In genomic region chr2:70565651-70566602, GRCm38 (mm10) we compare ENCODE assay signal across 9 mouse cellular contexts. TPM values are rescaled to one million over a fixed set of nuclear protein-coding genes. Genes with fewer than 3 reads are reported as not detected.
DNase-seq lines count a peak whose midpoint lies in the region; ATAC-seq lines count a peak whose summit lies in the region.
"Had no signal": no experiment of that assay in that cellular context is flagged by ENCODE, and none has a peak within 500 bp of the region (broad histone marks: within the 10 kb centered on the region; RNA-seq: fewer than 3 reads in every experiment).

No protein-coding gene starts in this region.

- no peak overlapping the region for H3K9ac ChIP-seq in lung, embryonic 16.5 days (ENCODE audit: low read length)
- no peak overlapping the region for H3K9ac ChIP-seq in limb, embryonic 13.5 days

- H3K4me3 ChIP-seq in heart, embryonic 10.5 days = peak overlapping the region; percentile 56
- H3K4me3 ChIP-seq in lung, embryonic 16.5 days (ENCODE audit: low read length) = peak overlapping the region; percentile 8; the same call in 1 of the 2 replicates
- peak overlapping the region; percentile 19 for H3K4me3 ChIP-seq in limb, embryonic 13.5 days

- H3K4me1 ChIP-seq in heart, embryonic 10.5 days = peaks cover 80% of the 10 kb centered on the region
- H3K4me1 ChIP-seq in lung, embryonic 16.5 days (replicated peaks; ENCODE audit: control insufficient read depth, insufficient read depth, low read length) = peaks cover 45% of the 10 kb centered on the region
- peaks cover 61% of the 10 kb centered on the region for H3K4me1 ChIP-seq in limb, embryonic 13.5 days

- ATAC-seq in lung, embryonic 16.5 days (ENCODE audit: low read depth) = 0 out of 2 replicates have a peak, but pooled peaks have one; percentile 15
- ATAC-seq in limb, embryonic 13.5 days (ENCODE audit: low FRiP score, low read depth) = no peak
- ATAC-seq in inflammation-experienced regulatory T-cells, adult 6 months = no peak

- no peaks in the 10 kb centered on the region for H3K36me3 ChIP-seq in heart, embryonic 10.5 days
- H3K36me3 ChIP-seq in lung, embryonic 16.5 days (ENCODE audit: control insufficient read depth, insufficient read depth, low read length) = no peaks in the 10 kb centered on the region
- no peaks in the 10 kb centered on the region for H3K36me3 ChIP-seq in limb, embryonic 13.5 days

- no peak for DNase-seq in heart, embryonic 10.5 days (ENCODE audit: low spot score)
- DNase-seq in heart, adult 11 months = no peak
- no peak for DNase-seq in lung, postnatal 36 days
- DNase-seq in retina, postnatal 1 day = peak; percentile 59
- DNase-seq in c-Kit-positive CD71-positive TER-119-positive erythroid progenitor cells, embryonic 14.5 days (ENCODE audit: low spot score) = no peak
- DNase-seq: spleen, adult 18-20 months had no signal

- 2% methylated on average over 30 of the region's 30 CpGs for WGBS in heart, embryonic 10.5 days
- 5% methylated on average over 30 of the region's 30 CpGs for WGBS in lung, embryonic 16.5 days
- 3% methylated on average over 30 of the region's 30 CpGs for WGBS in limb, embryonic 13.5 days

- H3K27me3 ChIP-seq in heart, embryonic 10.5 days (ENCODE audit: insufficient read depth, poor library complexity, severe bottlenecking) = peaks cover 100% of the 10 kb centered on the region
- H3K27me3 ChIP-seq in lung, embryonic 16.5 days (ENCODE audit: control insufficient read depth, insufficient read depth, low read depth, low read length) = peaks cover 86% of the 10 kb centered on the region
- H3K27me3 ChIP-seq in limb, embryonic 13.5 days = peaks cover 100% of the 10 kb centered on the region

- H3K4me2 ChIP-seq in lung, embryonic 16.5 days (ENCODE audit: low read depth, low read length) = peak overlapping the region; percentile 37
- H3K4me2 ChIP-seq in limb, embryonic 13.5 days (replicated peaks) = peak overlapping the region; percentile 64

- no peak overlapping the region for H3K27ac ChIP-seq in heart, embryonic 10.5 days
- no peak overlapping the region for H3K27ac ChIP-seq in lung, embryonic 16.5 days (ENCODE audit: low read length)
- H3K27ac ChIP-seq in limb, embryonic 13.5 days = no peak overlapping the region

- H3K9me3 ChIP-seq in heart, embryonic 10.5 days = no peaks in the 10 kb centered on the region
- H3K9me3 ChIP-seq in lung, embryonic 16.5 days (ENCODE audit: control insufficient read depth, low read length) = no peaks in the 10 kb centered on the region
- no peaks in the 10 kb centered on the region for H3K9me3 ChIP-seq in limb, embryonic 13.5 days

RNA-seq across cellular contexts. Expression of gene Gad1, which starts 13.1 kb away (rescaled TPM):
- polyA plus RNA-seq in heart, embryonic 10.5 days (2016; fragmentation: Nextera tagmentation; extraction: Ambion mirVana) = 0.15 TPM in 1 of 2 replicates, not detected in the other
- polyA plus RNA-seq in lung, embryonic 16.5 days (2015; fragmentation: Nextera tagmentation; extraction: Ambion mirVana) = 0.46 and 0.63 TPM in 2 replicates
- 0.45 and 0.46 TPM in 2 replicates for polyA plus RNA-seq in limb, embryonic 13.5 days (2015; fragmentation: Nextera tagmentation; extraction: Ambion mirVana)
- polyA plus RNA-seq in inflammation-experienced regulatory T-cells, adult 6 months (2017; shearing (Covaris generic)) = under 1 TPM in 2 of 3 experiments, not detected in 1; 0.25 to 0.35 TPM

RNA-seq across cellular contexts. Expression of gene Erich2, which starts 57.3 kb away (rescaled TPM):
- polyA plus RNA-seq in heart, embryonic 10.5 days (2016; fragmentation: Nextera tagmentation; extraction: Ambion mirVana) = 0.41 and 0.57 TPM in 2 replicates
- 10.0 and 11.9 TPM in 2 replicates for polyA plus RNA-seq in lung, embryonic 16.5 days (2015; fragmentation: Nextera tagmentation; extraction: Ambion mirVana)
- polyA plus RNA-seq in limb, embryonic 13.5 days (2015; fragmentation: Nextera tagmentation; extraction: Ambion mirVana) = 0.89 and 1.7 TPM in 2 replicates
- polyA plus RNA-seq in inflammation-experienced regulatory T-cells, adult 6 months (2017; shearing (Covaris generic)) = not detected
